Mouse (Mus musculus): ENCODE data around the gene Lax1. TPM values are rescaled to one million over a fixed set of nuclear protein-coding genes. Genes with fewer than 3 reads are reported as not detected.
"Not testable (repeated sequence)": the region's sequence is repeated elsewhere in the genome, so short reads cannot be mapped to it uniquely, and the experiment has no call there.

The Lax1 gene
- total RNA-seq, 4 experiments from 2014 or later = not detected

GRCm38 (mm10) chr1:133691046-133691445 is 1.1 kb upstream of the Lax1 start:
- DNase-seq (ENCODE audit: low spot score in 2 of 2) = no peak

DNA sequence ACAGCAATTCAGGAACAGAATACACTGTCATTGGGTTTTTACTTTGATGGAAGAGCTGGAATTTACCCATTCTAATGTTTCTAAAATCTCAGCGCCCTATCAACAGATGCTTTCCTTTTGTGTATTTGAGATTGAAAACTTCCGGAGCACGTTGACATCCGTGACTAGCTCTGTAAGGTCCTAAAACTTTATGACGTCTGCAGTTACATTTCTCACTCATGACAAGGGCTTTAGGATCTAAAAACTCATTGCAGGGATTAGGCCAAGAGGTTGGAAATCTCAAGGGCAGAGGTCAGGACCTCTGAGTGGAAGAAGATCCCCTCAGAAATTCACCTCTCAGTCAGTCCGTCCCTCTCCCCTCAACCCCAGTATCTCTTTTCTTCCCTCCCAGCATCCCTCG is 1.6 kb downstream of the Lax1 start:
- no peak for DNase-seq (ENCODE audit: low spot score in 2 of 2)

DNA sequence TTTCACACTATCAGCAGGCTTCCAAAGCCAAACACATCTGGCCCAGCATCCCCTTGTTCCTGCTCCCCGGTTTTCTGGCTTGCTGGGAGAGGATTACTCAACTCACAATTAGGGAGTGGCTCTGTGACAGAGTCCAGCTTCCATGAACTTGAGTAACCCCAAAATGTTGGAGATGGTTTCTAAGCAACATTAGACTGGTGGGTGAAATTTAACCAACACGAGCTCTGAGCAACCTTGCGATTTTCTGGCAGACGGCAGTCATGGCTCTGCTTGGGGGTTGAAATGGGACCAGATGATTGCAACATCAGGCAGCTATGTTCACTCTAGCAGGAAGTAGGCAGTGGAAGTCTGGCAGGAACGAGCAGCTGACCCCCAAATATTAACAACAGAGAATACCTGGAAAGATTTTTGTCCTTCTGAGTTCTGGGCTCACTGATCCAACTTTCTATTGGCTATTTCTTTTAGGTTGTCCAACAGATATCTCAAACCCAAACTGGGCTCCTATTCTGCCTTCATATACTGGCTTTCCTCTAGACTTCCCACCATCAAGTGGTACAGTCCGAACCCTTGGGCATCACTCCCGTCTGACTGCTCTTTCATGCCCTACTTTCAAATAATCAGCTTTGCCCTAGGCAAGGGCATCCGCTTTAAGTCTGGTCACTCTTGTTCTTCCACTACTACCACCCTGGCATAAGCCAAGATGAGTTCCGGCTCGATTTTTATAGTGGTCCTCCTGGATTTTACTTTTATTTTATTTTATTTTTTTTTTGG is 4.0 kb downstream of the Lax1 start:
- DNase-seq (ENCODE audit: low spot score in 2 of 2) = peak; percentile 19 to 24

DNA sequence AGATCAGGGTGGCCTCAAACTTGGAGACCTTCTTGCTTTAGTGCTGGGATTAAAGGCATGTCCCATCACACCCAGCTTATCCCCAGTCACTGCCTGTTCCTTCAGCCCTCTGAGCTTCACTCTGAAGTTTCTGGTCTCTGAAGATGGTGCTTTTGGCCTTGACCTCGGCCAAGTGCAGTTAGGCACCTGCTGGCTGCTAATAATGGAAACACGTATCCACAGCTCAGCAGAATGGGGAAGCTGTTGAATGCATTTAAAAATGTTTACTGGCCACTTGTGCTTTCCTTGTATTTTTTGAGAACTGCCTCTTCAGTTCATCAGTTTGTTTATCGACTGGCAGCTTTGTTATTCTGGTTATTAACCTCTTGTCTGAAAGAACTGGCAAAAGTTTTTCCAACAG is 18.1 kb downstream of the Lax1 start:
- DNase-seq (ENCODE audit: low spot score in 2 of 2) = no peak

- no peak for DNase-seq (ENCODE audit: low spot score in 2 of 2)
Observed at GRCm38 (mm10) chr1:133671266-133671665, 18.6 kb downstream of the Lax1 start.

GRCm38 (mm10) chr1:133670776-133671175 is 19.1 kb downstream of the Lax1 start:
- DNase-seq (ENCODE audit: low spot score in 2 of 2) = no peak

DNA sequence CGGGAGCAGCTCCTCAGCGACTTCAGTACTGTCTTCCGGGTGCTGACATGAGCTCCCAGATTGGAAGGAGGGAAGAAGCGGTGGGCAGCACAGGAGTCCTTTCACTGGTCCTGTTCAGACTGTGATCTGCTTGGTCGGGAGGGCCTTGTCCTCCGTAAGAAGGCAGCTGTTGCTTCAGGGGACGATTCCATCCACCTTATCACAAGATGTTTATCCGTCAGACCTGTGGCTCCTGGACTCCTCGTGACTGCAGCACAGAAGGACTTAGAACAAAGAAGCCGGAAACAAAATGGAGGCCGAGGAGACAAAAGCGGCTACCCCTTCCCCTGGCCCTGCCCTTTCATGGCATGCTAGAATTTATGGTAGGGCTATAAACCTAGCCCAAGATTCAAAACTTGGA is 19.7 kb downstream of the Lax1 start:
- no peak for DNase-seq (ENCODE audit: low spot score in 2 of 2)

DNA sequence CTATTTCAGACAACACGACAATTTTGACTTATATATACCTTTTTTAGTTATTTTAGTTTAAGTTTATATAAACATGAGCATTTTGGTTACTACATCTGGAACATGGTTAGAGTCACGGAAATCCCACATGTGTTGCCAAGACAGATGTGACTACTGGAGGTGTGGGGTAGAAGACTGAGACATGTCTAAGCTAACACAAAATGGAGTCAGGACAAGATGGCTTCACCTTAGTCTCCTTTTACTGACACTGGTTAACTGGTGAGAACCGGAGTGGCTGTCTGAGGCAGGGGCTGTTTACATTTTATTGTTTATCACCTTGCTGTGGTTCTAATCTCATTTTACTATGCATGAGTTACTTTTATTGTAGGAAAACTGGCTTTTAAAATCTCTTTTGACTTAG is 21.3 kb downstream of the Lax1 start:
- DNase-seq (ENCODE audit: low spot score in 2 of 2) = no peak

- no peak for DNase-seq (ENCODE audit: low spot score in 2 of 2)
Observed at GRCm38 (mm10) chr1:133667721-133668120, 22.2 kb downstream of the Lax1 start.

- DNase-seq (ENCODE audit: low spot score in 2 of 2) = not testable (repeated sequence)
Observed at GRCm38 (mm10) chr1:133665713-133666112, 24.2 kb downstream of the Lax1 start.

DNA sequence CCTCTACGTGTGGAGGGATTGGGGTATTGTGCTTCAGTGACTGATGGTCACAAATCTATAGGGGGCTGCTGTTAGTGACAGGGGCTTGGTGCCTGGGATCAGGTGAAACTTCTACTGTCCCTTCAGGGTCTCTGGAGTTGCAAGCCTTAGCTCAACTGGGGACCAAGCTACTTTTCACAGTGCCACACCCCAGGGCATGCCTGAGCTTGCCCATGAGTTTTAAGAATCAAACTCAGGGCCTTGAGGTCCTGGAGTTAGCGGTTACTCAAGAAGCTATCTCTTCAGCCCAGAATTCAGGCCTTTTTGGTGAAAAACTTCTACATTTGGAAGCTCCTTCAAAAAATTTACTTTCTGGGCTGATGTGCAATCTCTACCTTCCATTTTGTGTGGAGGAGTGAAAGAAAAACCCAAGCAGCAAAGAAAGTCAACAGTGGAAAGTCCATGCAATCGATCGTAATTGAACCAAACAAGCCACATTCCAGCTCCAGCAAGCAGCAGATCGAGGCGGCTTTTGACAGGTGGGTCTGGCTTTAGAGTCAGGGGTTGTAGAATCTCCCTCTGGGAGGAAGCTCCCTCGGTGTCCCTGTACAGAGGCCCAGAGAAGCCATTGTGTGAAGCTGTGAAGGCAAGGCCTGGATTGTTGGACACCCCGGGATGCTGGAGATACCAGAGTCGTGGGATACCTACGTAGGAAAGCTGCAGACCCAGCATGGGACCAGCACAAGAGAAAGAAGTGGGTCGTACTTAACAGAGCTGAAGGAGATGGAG is 25.5 kb downstream of the Lax1 start:
- no peak for DNase-seq (ENCODE audit: low spot score in 2 of 2)

DNA sequence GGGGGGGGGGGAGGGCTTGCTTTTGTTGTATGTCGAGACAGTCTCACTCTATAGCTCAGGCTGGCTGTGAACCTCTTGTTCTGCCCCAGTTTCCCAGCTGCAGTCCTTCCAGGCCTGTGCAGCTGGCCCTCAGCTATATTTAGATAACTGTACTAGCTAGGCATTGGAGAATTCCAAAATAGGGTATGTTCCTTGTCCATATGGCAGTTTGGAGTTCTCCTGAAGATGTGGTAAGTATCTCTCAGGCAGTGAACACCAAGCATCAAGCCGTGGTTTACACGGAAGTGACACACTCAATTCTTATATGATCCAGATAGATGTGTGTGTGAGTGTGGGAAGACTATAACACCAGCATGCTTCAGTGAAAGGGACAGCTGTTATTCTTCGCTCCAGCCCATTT is 26.5 kb downstream of the Lax1 start:
- no peak for DNase-seq (ENCODE audit: low spot score in 2 of 2)

GRCm38 (mm10) chr1:133662941-133663340 is 27.0 kb downstream of the Lax1 start:
- no peak for DNase-seq (ENCODE audit: low spot score in 2 of 2)

- DNase-seq (ENCODE audit: low spot score in 2 of 2) = peak; percentile 92 to 93
Observed at GRCm38 (mm10) chr1:133661203-133661933, 28.5 kb downstream of the Lax1 start, which contains the start of gene Gm38394. Gene Gm38394 (minus strand): TSS chr1:133661318.

- DNase-seq (ENCODE audit: low spot score in 2 of 2) = peak; percentile 48 to 53
Observed at GRCm38 (mm10) chr1:133660466-133661202, 29.3 kb downstream of the Lax1 start, which contains the start of gene Zbed6. Gene Zbed6 (minus strand): TSS chr1:133660885.

GRCm38 (mm10) chr1:133658878-133659277 is 31.0 kb downstream of the Lax1 start:
- DNase-seq (ENCODE audit: low spot score in 2 of 2) = no peak

- no peak for DNase-seq (ENCODE audit: low spot score in 2 of 2)
Observed at GRCm38 (mm10) chr1:133656811-133657210, 33.1 kb downstream of the Lax1 start.

DNA sequence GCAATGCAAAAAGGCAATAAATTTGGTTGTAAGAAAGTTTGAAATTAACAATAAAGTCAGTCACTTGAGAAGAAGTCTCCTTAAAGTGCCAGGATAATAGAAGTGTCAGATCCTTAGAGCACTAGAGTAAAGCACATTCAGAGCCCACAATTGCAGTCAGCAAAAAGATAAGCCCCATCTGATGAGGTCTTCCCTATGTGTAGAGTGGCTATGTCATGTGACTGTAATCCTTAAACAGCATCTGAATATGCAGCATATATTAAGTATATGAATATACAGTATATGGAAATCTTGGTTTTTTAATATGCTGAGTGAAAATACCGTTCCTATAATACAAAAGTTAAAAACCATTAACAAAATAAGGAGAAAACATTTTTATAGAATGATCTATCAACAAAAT is 36.9 kb downstream of the Lax1 start:
- DNase-seq (ENCODE audit: low spot score in 2 of 2) = no peak

DNA sequence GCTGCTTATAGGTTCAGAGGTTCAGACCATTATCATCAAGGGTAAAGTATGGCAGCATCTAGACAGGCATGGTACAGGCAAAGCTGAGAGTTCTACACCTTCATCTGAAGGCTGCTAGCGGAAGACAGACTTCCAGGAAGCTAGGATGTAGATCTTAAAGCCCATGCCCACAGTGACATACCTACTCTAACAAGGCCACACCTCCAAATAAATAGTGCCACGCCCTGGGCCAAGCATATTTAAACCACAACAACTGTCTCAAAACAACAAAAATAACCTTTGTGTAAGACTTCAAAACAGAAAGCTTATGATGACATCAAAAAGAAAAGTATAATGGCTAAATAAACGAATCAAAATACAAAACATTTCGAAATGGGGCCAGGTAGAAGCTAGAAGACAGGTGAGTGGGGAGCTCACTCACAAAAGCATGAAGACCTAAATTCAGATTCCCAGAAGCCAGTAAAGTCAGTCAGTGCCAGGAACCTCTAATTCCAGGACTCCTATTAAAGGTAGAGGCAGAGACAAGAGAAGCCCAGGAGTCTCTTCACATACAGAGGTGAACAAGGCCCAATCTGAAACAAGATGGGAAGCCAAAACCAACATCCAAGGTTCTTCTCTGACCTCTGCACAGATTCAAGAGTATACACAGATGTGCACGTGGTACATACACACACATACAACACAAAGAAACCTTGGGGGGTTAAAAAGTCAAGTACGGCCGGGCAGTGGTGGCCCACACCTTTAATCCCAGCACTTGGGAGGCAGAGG is 39.4 kb downstream of the Lax1 start:
- no peak for DNase-seq (ENCODE audit: low spot score in 2 of 2)

- DNase-seq (ENCODE audit: low spot score in 2 of 2) = no peak
Observed at GRCm38 (mm10) chr1:133645652-133646051, 44.3 kb downstream of the Lax1 start.

All from layer of hippocampus, adult 8-10 months (tissue).